Mouse (Mus musculus): Measurements from ENCODE around the gene Zc2hc1c.
A peak's percentile ranks its signal among the peaks of the same experiment; 100 is the strongest.

The Zc2hc1c gene

GRCm38 (mm10) chr12:85284331-85284730 lies 4.1 kb upstream of the Zc2hc1c start:
- no peak for DNase-seq (ENCODE audit: low read depth, low spot score)

- no peak for DNase-seq (ENCODE audit: low read depth, low spot score)
Measured at GRCm38 (mm10) chr12:85284996-85285395, 3.4 kb upstream of the Zc2hc1c start.

- DNase-seq (ENCODE audit: low read depth, low spot score): peak; percentile 71
Measured at GRCm38 (mm10) chr12:85286941-85287340, 1.4 kb upstream of the Zc2hc1c start.

- no peak for DNase-seq (ENCODE audit: low read depth, low spot score)
Measured at GRCm38 (mm10) chr12:85287809-85288485, 444 bp upstream of the Zc2hc1c start, which contains the start of gene Acyp1. Gene Acyp1 (minus strand): TSS chr12:85288438.

GRCm38 (mm10) chr12:85289157-85290000 lies 988 bp downstream of the Zc2hc1c start:
- DNase-seq (ENCODE audit: low read depth, low spot score): no peak

- no peak for DNase-seq (ENCODE audit: low read depth, low spot score)
Measured at GRCm38 (mm10) chr12:85290633-85291032, 2.2 kb downstream of the Zc2hc1c start.

GRCm38 (mm10) chr12:85291541-85291940 lies 3.1 kb downstream of the Zc2hc1c start:
- no peak for DNase-seq (ENCODE audit: low read depth, low spot score)

GRCm38 (mm10) chr12:85292288-85292687 lies 3.9 kb downstream of the Zc2hc1c start:
- DNase-seq (ENCODE audit: low read depth, low spot score): no peak

- peak; percentile 20 for DNase-seq (ENCODE audit: low read depth, low spot score)
Measured at GRCm38 (mm10) chr12:85292906-85293305, 4.5 kb downstream of the Zc2hc1c start.

GRCm38 (mm10) chr12:85295506-85295905 lies 7.1 kb downstream of the Zc2hc1c start:
- DNase-seq (ENCODE audit: low read depth, low spot score): no peak

- DNase-seq (ENCODE audit: low read depth, low spot score): no peak
Measured at GRCm38 (mm10) chr12:85296915-85297314, 8.5 kb downstream of the Zc2hc1c start.

GRCm38 (mm10) chr12:85297345-85297997 lies 9.1 kb downstream of the Zc2hc1c start:
- no peak for DNase-seq (ENCODE audit: low read depth, low spot score)

GRCm38 (mm10) chr12:85298127-85298834 lies 9.9 kb downstream of the Zc2hc1c start:
- DNase-seq (ENCODE audit: low read depth, low spot score): no peak

- DNase-seq (ENCODE audit: low read depth, low spot score): no peak
Measured at GRCm38 (mm10) chr12:85298835-85299180, 10.4 kb downstream of the Zc2hc1c start.

GRCm38 (mm10) chr12:85303256-85303655 lies 14.9 kb downstream of the Zc2hc1c start:
- no peak for DNase-seq (ENCODE audit: low read depth, low spot score)

GRCm38 (mm10) chr12:85304725-85305124 lies 16.3 kb downstream of the Zc2hc1c start:
- peak; percentile 73 for DNase-seq (ENCODE audit: low read depth, low spot score)

GRCm38 (mm10) chr12:85305247-85305892 lies 17.0 kb downstream of the Zc2hc1c start:
- DNase-seq (ENCODE audit: low read depth, low spot score): peak; percentile 91

- DNase-seq (ENCODE audit: low read depth, low spot score): no peak
Measured at GRCm38 (mm10) chr12:85308651-85309050, 20.3 kb downstream of the Zc2hc1c start.

- no peak for DNase-seq (ENCODE audit: low read depth, low spot score)
Measured at GRCm38 (mm10) chr12:85330153-85330552, 41.8 kb downstream of the Zc2hc1c start.

GRCm38 (mm10) chr12:85337567-85338311 lies 49.3 kb downstream of the Zc2hc1c start:
- no peak for DNase-seq (ENCODE audit: low read depth, low spot score)
